Mouse (Mus musculus): ENCODE measurements at regions not wholly inside any gene's neighbourhood (a gene's known extent, or its start where the extent isn't known, plus 50 kb on each side); places are given as distances from the start of the nearest gene placed in this dataset.

GRCm38 (mm10) chr2:72541246-72541645 is 65.3 kb downstream of the Cdca7 start:
- Histone ChIP-seq H3K4me3 (no peak overlapping the region), H3K27ac (no peak overlapping the region)
- no peak for DNase-seq (ENCODE audit: low spot score in 2 of 2)
- TF ChIP-seq CTCF (conservative IDR thresholded peaks at IDR 0.05), result no peak

DNA sequence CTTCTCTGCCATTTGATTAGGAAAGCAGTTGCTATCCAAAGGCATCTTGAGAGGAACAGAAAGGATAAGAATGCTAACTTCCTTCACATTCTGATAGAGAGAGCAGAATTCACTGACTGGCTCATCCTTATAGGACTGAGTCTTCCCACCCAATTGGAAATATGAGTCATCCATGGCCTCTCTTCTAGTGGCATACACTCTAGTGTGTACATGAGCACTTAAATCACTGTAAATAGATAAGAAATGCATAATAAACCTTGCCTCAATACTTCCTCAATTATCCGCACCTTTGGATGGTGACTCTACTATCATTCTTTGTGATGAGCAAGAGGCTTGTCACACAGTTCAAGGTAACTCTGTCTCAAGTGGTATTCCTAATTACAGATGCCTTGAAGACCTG is 69.5 kb downstream of the Cdca7 start:
- no peak overlapping the region for H3K27ac ChIP-seq
- no peak for TF ChIP-seq CTCF (conservative IDR thresholded peaks at IDR 0.05)
- no peak overlapping the region for H3K4me3 ChIP-seq
- no peak for DNase-seq (ENCODE audit: low spot score in 2 of 2)

DNA sequence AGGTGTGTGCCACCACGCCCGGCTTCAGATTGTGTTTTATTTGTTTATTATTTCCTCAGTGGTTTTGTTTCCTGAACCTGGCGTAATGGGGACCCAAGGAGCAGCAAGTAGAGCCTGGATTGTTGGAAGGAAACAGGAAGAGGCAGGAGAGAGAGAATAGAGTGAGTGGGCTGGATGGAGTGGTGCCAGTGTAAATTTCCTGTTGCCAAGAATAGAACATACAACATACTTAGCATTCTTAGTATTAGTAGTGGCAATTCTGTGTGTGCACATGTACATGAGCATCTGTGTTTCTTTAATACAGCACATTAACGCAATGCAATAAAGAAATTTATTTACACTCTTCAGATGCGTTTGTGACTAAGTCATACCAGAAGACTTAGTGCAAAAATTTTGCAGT is 70.5 kb downstream of the Cdca7 start:
- Histone ChIP-seq H3K4me3 (no peak overlapping the region), H3K27ac (no peak overlapping the region)
- no peak for DNase-seq (ENCODE audit: low spot score in 2 of 2)
- no peak for TF ChIP-seq CTCF (conservative IDR thresholded peaks at IDR 0.05)

DNA sequence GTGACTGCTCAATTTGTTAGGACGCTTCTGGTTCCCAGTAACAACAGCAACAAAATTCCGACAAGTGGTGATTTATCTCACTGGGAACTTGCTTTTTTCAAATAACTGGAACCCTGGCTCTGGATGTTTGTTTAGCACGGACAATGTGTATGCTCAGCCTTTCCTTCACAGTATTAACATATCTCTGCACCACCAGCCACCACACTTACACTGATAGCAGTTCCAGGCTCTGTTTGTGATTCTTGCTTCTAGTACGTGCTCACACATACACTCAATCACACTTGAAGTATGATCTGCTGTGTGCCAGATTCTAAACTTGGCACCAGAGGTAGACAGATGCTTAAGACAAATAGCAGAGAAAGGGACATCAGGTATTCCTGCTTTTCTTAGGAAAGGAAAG is 71.0 kb downstream of the Cdca7 start:
- DNase-seq (ENCODE audit: low spot score in 2 of 2), result no peak
- Histone ChIP-seq H3K4me3 (no peak overlapping the region), H3K27ac (no peak overlapping the region)
- TF ChIP-seq CTCF (conservative IDR thresholded peaks at IDR 0.05), result no peak

GRCm38 (mm10) chr2:72551268-72551667 is 75.3 kb downstream of the Cdca7 start:
- Histone ChIP-seq H3K4me3 (no peak overlapping the region), H3K27ac (no peak overlapping the region)
- DNase-seq (ENCODE audit: low spot score in 2 of 2), result no peak
- no peak for TF ChIP-seq CTCF (conservative IDR thresholded peaks at IDR 0.05)

- no peak for DNase-seq (ENCODE audit: low spot score in 2 of 2)
- no peak overlapping the region for H3K4me3 ChIP-seq
- no peak overlapping the region for H3K27ac ChIP-seq
- TF ChIP-seq CTCF (conservative IDR thresholded peaks at IDR 0.05), result no peak
Measured at GRCm38 (mm10) chr2:72554603-72555002, 78.6 kb downstream of the Cdca7 start.

DNA sequence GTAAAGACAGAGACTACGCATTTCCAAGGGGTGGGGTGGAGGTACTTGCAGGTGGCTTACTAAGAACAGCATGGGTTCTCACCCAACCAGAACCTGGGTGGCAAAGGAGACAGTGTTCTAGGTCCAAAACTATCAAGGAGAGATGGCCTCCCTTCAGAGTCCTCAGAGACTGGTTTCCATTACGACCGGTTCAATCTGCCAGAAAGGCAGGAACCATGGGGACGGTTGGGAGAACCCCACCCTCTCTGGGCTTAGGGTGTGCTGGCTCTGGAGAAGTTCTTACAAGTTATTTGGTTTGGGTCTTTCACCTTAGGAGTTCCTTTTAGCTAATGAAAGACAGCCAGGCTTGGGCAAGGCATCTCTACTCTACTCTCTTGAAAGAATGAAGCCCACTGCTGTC is 79.2 kb downstream of the Cdca7 start:
- no peak for DNase-seq (ENCODE audit: low spot score in 2 of 2)
- Histone ChIP-seq H3K4me3 (no peak overlapping the region), H3K27ac (no peak overlapping the region)
- no peak for TF ChIP-seq CTCF (conservative IDR thresholded peaks at IDR 0.05)

DNA sequence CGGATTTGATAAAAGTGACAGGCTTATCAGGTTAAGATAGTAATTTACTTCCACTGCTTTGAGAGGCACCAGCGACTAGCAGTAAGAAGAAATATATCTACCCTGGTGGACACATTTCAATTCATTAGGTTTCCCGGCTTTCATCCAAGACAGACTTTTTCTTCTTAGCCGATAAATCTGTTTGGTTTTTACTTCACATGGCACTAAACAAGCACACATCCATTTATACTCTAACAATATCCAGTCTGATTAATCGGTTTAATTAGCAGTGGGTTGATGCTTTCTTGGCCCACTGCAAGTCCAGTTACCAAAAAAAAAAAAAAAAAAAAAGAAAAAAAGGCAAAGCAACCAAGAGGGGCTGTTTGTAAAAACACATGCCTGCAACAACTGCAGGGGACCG is 79.6 kb downstream of the Cdca7 start:
- TF ChIP-seq CTCF (conservative IDR thresholded peaks at IDR 0.05), result no peak
- Histone ChIP-seq H3K4me3 (no peak overlapping the region), H3K27ac (no peak overlapping the region)
- DNase-seq (ENCODE audit: low spot score in 2 of 2), result no peak

DNA sequence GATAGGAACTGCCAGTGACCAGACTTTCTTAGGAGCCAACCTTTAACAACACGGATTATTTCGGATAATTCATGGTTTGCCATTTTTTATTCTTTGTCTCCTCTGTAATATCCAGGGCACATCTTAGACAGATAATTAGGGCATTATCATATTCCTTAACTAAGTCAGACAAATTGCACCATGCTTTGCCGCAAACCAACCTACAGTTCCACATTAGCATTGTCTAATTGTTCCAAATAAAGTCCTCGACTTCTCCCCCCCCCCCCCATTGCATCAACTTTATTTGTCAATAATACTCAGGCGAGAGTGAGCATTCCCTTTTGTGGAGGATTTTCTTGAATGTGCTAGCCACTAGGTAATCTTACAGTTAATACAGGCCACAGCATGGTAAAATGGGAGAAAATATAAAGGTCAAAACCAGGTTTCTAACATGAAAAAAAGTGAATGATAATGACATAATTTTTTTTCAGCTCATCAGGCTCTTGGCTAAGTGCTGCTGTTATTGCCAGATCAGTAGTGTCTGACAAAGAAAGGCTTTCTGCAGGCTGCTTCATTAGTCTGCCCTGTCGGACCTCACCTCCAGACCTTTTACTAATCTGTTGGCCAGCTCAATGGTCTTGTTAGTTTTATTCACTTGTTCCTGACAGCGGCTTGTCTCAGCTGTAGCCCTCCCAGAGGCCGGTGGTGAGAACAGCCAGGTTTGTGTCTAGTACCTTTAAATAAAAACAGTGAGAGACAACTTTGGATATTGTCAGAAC is 80.3 kb downstream of the Cdca7 start:
- Histone ChIP-seq H3K27ac (no peak overlapping the region), H3K4me3 (no peak overlapping the region)
- no peak for TF ChIP-seq CTCF (conservative IDR thresholded peaks at IDR 0.05)
- DNase-seq (ENCODE audit: low spot score in 2 of 2), result no peak

- H3K4me3 ChIP-seq, result no peak overlapping the region
- DNase-seq (ENCODE audit: low spot score in 2 of 2), result no peak
- H3K27ac ChIP-seq, result no peak overlapping the region
- no peak for TF ChIP-seq CTCF (conservative IDR thresholded peaks at IDR 0.05)
Measured at GRCm38 (mm10) chr2:72557161-72557560, 81.2 kb downstream of the Cdca7 start.

- no peak for DNase-seq (ENCODE audit: low spot score in 2 of 2)
- TF ChIP-seq CTCF (conservative IDR thresholded peaks at IDR 0.05), result no peak
- Histone ChIP-seq H3K4me3 (no peak overlapping the region), H3K27ac (no peak overlapping the region)
Measured at GRCm38 (mm10) chr2:72557565-72558260, 81.8 kb downstream of the Cdca7 start.

DNA sequence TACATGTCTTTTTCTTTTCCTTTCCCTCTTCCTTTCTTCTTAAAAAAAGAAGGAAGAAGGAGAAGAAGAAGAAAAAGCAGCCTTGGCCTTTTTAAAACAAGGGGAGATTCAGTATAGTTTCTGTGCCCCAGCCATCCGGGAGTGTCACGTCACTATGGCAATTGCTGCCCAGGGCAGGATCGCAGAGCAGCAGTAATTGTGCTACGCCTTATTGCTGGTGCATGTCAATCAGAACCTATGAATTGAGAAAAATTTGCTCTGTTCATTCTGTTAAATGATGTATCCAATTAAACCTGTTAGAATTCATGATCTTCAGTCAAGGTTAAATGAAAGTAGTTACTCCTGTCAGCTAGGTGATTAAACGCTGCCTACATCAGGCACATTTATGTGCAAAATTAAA is 85.4 kb downstream of the Cdca7 start:
- no peak for DNase-seq (ENCODE audit: low spot score in 2 of 2)
- Histone ChIP-seq H3K27ac (no peak overlapping the region), H3K4me3 (no peak overlapping the region)
- TF ChIP-seq CTCF (conservative IDR thresholded peaks at IDR 0.05), result no peak

DNA sequence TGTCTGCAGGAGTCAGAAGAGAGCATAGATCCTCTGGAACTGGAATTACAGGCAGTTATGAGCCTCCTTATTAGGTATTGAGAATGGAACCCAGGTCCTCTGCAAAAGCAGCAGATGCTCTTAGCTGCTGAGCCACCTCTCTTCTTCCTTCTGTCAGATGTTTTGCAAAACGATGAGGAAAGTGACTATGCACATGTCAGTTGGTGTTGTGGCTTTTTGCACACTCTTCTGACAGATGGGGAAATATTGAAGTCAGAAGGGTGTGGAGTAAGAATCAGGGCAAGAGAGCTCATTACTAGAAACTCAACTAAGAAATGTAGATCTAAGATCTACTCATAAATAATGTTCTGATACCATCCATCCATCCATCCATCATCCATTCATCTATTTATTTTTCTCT is 102.4 kb downstream of the Cdca7 start:
- no peak for TF ChIP-seq CTCF (conservative IDR thresholded peaks at IDR 0.05)
- no peak overlapping the region for H3K4me3 ChIP-seq
- no peak for DNase-seq (ENCODE audit: low spot score in 2 of 2)
- no peak overlapping the region for H3K27ac ChIP-seq

DNA sequence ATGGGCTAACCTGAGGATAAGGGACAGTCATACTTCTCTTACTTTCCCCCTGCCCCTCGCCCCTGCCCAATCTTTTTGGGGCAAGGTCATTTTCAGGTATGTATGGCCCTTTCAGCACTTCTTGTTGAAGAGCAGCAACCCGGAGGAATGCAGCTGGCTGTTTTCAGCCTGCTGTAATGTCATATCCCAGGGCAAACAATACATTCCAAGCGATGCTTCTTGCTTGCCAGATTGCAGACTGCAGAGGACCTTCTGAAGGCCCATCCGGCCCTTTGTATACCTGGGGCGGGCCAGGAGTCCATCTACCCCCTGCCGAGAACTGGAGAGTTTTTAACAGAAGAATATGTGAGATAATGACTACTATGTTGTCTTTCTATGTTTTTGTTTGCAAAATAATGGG is 105.2 kb downstream of the Cdca7 start:
- no peak for DNase-seq (ENCODE audit: low spot score in 2 of 2)
- no peak overlapping the region for H3K4me3 ChIP-seq
- no peak overlapping the region for H3K27ac ChIP-seq
- TF ChIP-seq CTCF (conservative IDR thresholded peaks at IDR 0.05), result no peak

Measured in layer of hippocampus, adult 2 months (tissue).